In genomic region chr1:157449981-157450636, GRCm38 (mm10) we compare ENCODE assay signal across 8 mouse cellular contexts. TPM values are rescaled to one million over a fixed set of nuclear protein-coding genes. Genes with fewer than 3 reads are reported as not detected.
A peak's percentile ranks its signal among the peaks of the same experiment; 100 is the strongest.
DNase-seq lines count a peak whose midpoint lies in the region; ATAC-seq lines count a peak whose summit lies in the region.

No protein-coding gene starts in this region.

- peak overlapping the region; percentile 64 for H3K9ac ChIP-seq in heart, embryonic 13.5 days
- H3K9ac ChIP-seq in kidney, embryonic 15.5 days, result 0 out of 2 replicates have a peak overlapping the region, but pooled peaks have one; percentile 5

- no peaks in the 10 kb centered on the region for H3K9me3 ChIP-seq in megakaryocyte, embryonic 14.5 days
- no peaks in the 10 kb centered on the region for H3K9me3 ChIP-seq in heart, embryonic 13.5 days
- H3K9me3 ChIP-seq in kidney, embryonic 15.5 days (replicated peaks), result no peaks in the 10 kb centered on the region

- H3K27me3 ChIP-seq in megakaryocyte, embryonic 14.5 days (replicated peaks), result peaks cover 2% of the 10 kb centered on the region
- H3K27me3 ChIP-seq in heart, embryonic 13.5 days (replicated peaks), result no peaks in the 10 kb centered on the region
- H3K27me3 ChIP-seq in kidney, embryonic 15.5 days, result no peaks in the 10 kb centered on the region

- H3K4me1 ChIP-seq in megakaryocyte, embryonic 14.5 days, result peaks cover 24% of the 10 kb centered on the region
- peaks cover 43% of the 10 kb centered on the region for H3K4me1 ChIP-seq in heart, embryonic 13.5 days
- peaks cover 28% of the 10 kb centered on the region for H3K4me1 ChIP-seq in kidney, embryonic 15.5 days

- WGBS in heart, embryonic 13.5 days, result 3% methylated on average over 21 of the region's 21 CpGs
- 8% methylated on average over 21 of the region's 21 CpGs for WGBS in kidney, embryonic 15.5 days

- no peak for ATAC-seq in megakaryocyte, adult 5-6 weeks (ENCODE audit: poor library complexity, severe bottlenecking)
- ATAC-seq in heart, embryonic 13.5 days (ENCODE audit: extremely low read depth, insufficient number of reproducible peaks, low FRiP score, low TSS enrichment), result no peak; the same call in 1 of the 2 replicates
- peak; percentile 54; the same call in 1 of the 2 replicates for ATAC-seq in kidney, embryonic 15.5 days (replicated peaks; ENCODE audit: low FRiP score)

- H3K4me2 ChIP-seq in heart, embryonic 13.5 days, result peak overlapping the region; percentile 78
- H3K4me2 ChIP-seq in kidney, embryonic 15.5 days, result peak overlapping the region; percentile 54

- peak overlapping the region; percentile 53 for H3K4me3 ChIP-seq in megakaryocyte, embryonic 14.5 days (replicated peaks)
- peak overlapping the region; percentile 44 for H3K4me3 ChIP-seq in heart, embryonic 13.5 days
- H3K4me3 ChIP-seq in kidney, embryonic 15.5 days (replicated peaks), result peak overlapping the region; percentile 25

- peak overlapping the region; percentile 75 for H3K27ac ChIP-seq in heart, embryonic 13.5 days (replicated peaks)
- H3K27ac ChIP-seq in kidney, embryonic 15.5 days, result peak overlapping the region; percentile 70

- DNase-seq in lung, postnatal 10 days, result peak; percentile 60
- DNase-seq in cerebellum, adult 11 months, result no peak
- no peak for DNase-seq in right cerebral cortex, postnatal 25 days
- no peak for DNase-seq in layer of hippocampus, postnatal 36 days

- H3K36me3 ChIP-seq in megakaryocyte, embryonic 14.5 days (replicated peaks; ENCODE audit: low read length), result no peaks in the 10 kb centered on the region
- no peaks in the 10 kb centered on the region for H3K36me3 ChIP-seq in heart, embryonic 13.5 days
- H3K36me3 ChIP-seq in kidney, embryonic 15.5 days, result no peaks in the 10 kb centered on the region

RNA-seq across cellular contexts. Expression of gene Cryzl2, which starts 8.3 kb away (rescaled TPM):
- polyA plus RNA-seq in megakaryocyte, embryonic 14.5 days (2012; ENCODE audit: insufficient read depth, low replicate concordance), result 2.2 and 2.8 TPM in 2 replicates
- total RNA-seq in megakaryocyte, adult 5-6 weeks (2015), result 6.0 and 8.4 TPM in 2 replicates
- total RNA-seq in megakaryocyte, adult 5-6 weeks (2017), result 4.7 and 8.0 TPM in 2 replicates
- polyA plus RNA-seq in heart, embryonic 13.5 days (2015; fragmentation: Nextera tagmentation; extraction: Ambion mirVana), result 27.0 and 29.5 TPM in 2 replicates
- polyA plus RNA-seq in kidney, embryonic 15.5 days (2015; fragmentation: Nextera tagmentation; extraction: Ambion mirVana), result 17.4 and 19.8 TPM in 2 replicates
- 1 to 10 TPM; 3.8 to 4.1 TPM for total RNA-seq in layer of hippocampus, postnatal 36 days (2021)

RNA-seq across cellular contexts. Expression of gene Rasal2, which starts 37.7 kb away (rescaled TPM):
- 0.10 TPM in 1 of 2 replicates, not detected in the other for polyA plus RNA-seq in megakaryocyte, embryonic 14.5 days (2012; ENCODE audit: insufficient read depth, low replicate concordance)
- 0.46 and 1.2 TPM in 2 replicates for total RNA-seq in megakaryocyte, adult 5-6 weeks (2015)
- total RNA-seq in megakaryocyte, adult 5-6 weeks (2017), result 0.73 and 0.98 TPM in 2 replicates
- polyA plus RNA-seq in heart, embryonic 13.5 days (2015; fragmentation: Nextera tagmentation; extraction: Ambion mirVana), result 15.1 and 18.4 TPM in 2 replicates
- polyA plus RNA-seq in kidney, embryonic 15.5 days (2015; fragmentation: Nextera tagmentation; extraction: Ambion mirVana), result 8.0 and 8.1 TPM in 2 replicates
- 10 to 100 TPM; 73.6 to 99.1 TPM for total RNA-seq in layer of hippocampus, postnatal 36 days (2021)

RNA-seq across cellular contexts. Expression of gene Sec16b, which starts 56.4 kb away (rescaled TPM):
- polyA plus RNA-seq in megakaryocyte, embryonic 14.5 days (2012; ENCODE audit: insufficient read depth, low replicate concordance), result not detected in 2 replicates
- total RNA-seq in megakaryocyte, adult 5-6 weeks (2015), result 0.54 and 0.89 TPM in 2 replicates
- 0.26 and 0.41 TPM in 2 replicates for total RNA-seq in megakaryocyte, adult 5-6 weeks (2017)
- 0.93 and 1.2 TPM in 2 replicates for polyA plus RNA-seq in heart, embryonic 13.5 days (2015; fragmentation: Nextera tagmentation; extraction: Ambion mirVana)
- polyA plus RNA-seq in kidney, embryonic 15.5 days (2015; fragmentation: Nextera tagmentation; extraction: Ambion mirVana), result 2.2 and 2.6 TPM in 2 replicates
- under 1 TPM; 0.15 to 0.27 TPM for total RNA-seq in layer of hippocampus, postnatal 36 days (2021)
